13 mouse cellular contexts compared by ENCODE assay signal in the genomic region with DNA sequence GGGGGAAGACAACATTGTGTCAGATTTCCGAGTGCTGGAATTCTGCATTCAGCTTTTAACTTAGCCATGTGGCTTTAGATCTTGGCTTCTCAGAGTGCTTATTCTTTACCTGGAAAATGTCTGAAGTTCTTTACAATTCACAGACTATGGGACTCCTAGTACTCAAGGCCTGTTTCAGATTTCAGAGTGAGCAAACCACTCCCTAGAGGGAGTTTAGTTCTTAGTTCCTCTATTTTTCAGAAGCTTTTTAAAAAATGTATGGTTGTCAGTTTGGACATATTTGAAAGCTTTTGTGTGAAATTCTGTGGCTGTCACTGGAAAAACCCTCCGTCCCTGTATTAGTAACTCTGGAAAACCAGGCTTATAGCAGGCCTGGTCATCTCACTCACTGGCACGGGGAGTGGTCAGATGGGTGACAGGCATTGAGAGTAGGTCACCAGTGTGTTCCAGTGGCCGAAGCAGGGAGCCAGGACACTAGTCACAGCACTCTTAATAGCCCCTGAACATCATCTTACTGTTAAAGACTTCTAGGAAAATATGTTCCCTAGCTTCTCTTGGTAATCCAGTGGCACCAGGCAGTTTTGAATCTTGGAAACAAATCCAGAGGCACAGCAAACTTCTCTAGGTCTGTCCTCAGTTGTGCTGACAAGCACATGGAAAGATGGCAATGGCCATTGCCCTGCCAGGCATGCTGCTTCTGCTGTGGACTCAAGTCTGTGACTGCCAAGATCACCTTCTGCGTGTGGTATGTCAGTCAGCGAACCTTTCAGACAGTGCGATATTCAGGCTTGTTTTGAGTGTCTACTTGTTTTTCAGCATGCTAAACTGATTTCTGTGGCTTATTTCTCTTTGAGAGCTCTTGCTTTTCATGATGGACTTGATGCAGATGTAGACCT. TPM values are rescaled to one million over a fixed set of nuclear protein-coding genes. Genes with fewer than 3 reads are reported as not detected.
A peak's percentile ranks its signal among the peaks of the same experiment; 100 is the strongest.
DNase-seq lines count a peak whose midpoint lies in the region; ATAC-seq and TF ChIP-seq lines count a peak whose summit lies in the region.
"Had no signal": no experiment of that assay in that cellular context is flagged by ENCODE, and none has a peak within 500 bp of the region (broad histone marks: within the 10 kb centered on the region; RNA-seq: fewer than 3 reads in every experiment).

No protein-coding gene starts in this region.

- intact Hi-C loops in heart, postnatal 25 days (cut with DNase I) = no loop called here
- intact Hi-C loops in gastrocnemius, postnatal 14 days (cut with DNase I; ENCODE audit: low total_unique reads) = loop anchor here (5.0 kb wide), 1 partner anchor 54 kb away; no protein-coding TSS in a partner anchor

- no peak for DNase-seq in heart, postnatal 25 days (ENCODE audit: low spot score)
- DNase-seq in testis, postnatal 10 days (ENCODE audit: low spot score) = no peak
- peak; percentile 62 for DNase-seq in gastrocnemius, postnatal 14 days
- no peak for DNase-seq in ovary, postnatal 14 days (ENCODE audit: low spot score)
- DNase-seq: thymus, postnatal 25 days had no signal

- no peaks in the 10 kb centered on the region for H3K27me3 ChIP-seq in heart, embryonic 14.5 days (ENCODE audit: control insufficient read depth, insufficient read depth, low read length)
- H3K27me3 ChIP-seq in testis, adult 2 months (ENCODE audit: control insufficient read depth, insufficient read depth, low read length) = no peaks in the 10 kb centered on the region
- H3K27me3 ChIP-seq in hindbrain, embryonic 16.5 days (replicated peaks; ENCODE audit: control insufficient read depth, insufficient read depth, low read length) = no peaks in the 10 kb centered on the region
- H3K27me3 ChIP-seq: embryonic facial prominence, embryonic 13.5 days; kidney, embryonic 15.5 days had no signal

- H3K27ac ChIP-seq in heart, embryonic 14.5 days (replicated peaks in 1 of 2; ENCODE audit: control insufficient read depth in 1 of 2, insufficient read depth in 1 of 2, low read depth in 2 of 2, low read length in 2 of 2) = peak overlapping the region; percentile 35; a peak in 1 of 4 replicates
- H3K27ac ChIP-seq in testis, adult 2 months (ENCODE audit: control insufficient read depth, insufficient read depth, low read depth, low read length) = 0 out of 2 replicates have a peak overlapping the region, but pooled peaks have one; percentile 6
- H3K27ac ChIP-seq in hindbrain, embryonic 16.5 days (ENCODE audit: low read depth, low read length) = no peak overlapping the region
- H3K27ac ChIP-seq: embryonic facial prominence, embryonic 13.5 days; hindbrain, embryonic 10.5 days; kidney, embryonic 15.5 days; liver, embryonic 14.5 days had no signal

- no peak overlapping the region for H3K4me3 ChIP-seq in heart, embryonic 14.5 days (ENCODE audit: control insufficient read depth in 1 of 2, insufficient read depth in 1 of 2, low read depth in 1 of 2, low read length in 2 of 2)
- no peak overlapping the region for H3K4me3 ChIP-seq in testis, adult 2 months (ENCODE audit: control insufficient read depth, low read depth, low read length)
- no peak overlapping the region for H3K4me3 ChIP-seq in hindbrain, embryonic 16.5 days (ENCODE audit: low read length)
- H3K4me3 ChIP-seq: embryonic facial prominence, embryonic 13.5 days; hindbrain, embryonic 10.5 days; kidney, embryonic 15.5 days had no signal

- TF ChIP-seq CTCF in testis, adult 2 months (IDR thresholded peaks at IDR 0.05; ENCODE audit: control insufficient read depth, insufficient read depth, insufficient replicate concordance, low read depth, low read length) = no peak

- no peak for TF ChIP-seq POLR2A in testis, adult 2 months (IDR thresholded peaks at IDR 0.05; ENCODE audit: control insufficient read depth, low read depth, low read length)

- ATAC-seq in heart, embryonic 14.5 days (ENCODE audit: insufficient number of reproducible peaks, insufficient read depth, low FRiP score, low read depth) = no peak
- no peak for ATAC-seq in hindbrain, embryonic 16.5 days
- ATAC-seq: forebrain, embryonic 14.5 days had no signal

- no peaks in the 10 kb centered on the region for H3K9me3 ChIP-seq in heart, embryonic 14.5 days (ENCODE audit: control insufficient read depth, low read length)
- no peaks in the 10 kb centered on the region for H3K9me3 ChIP-seq in hindbrain, embryonic 16.5 days (ENCODE audit: control insufficient read depth, low read length)
- H3K9me3 ChIP-seq: embryonic facial prominence, embryonic 13.5 days; hindbrain, embryonic 10.5 days; kidney, embryonic 15.5 days had no signal

- H3K4me1 ChIP-seq in heart, embryonic 14.5 days (ENCODE audit: control insufficient read depth in 2 of 2, insufficient read depth in 2 of 2, low read length in 2 of 2) = peaks cover 10 to 71% of the 10 kb centered on the region in 2 experiments
- H3K4me1 ChIP-seq in testis, adult 2 months (ENCODE audit: control insufficient read depth, insufficient read depth, low read length) = no peaks in the 10 kb centered on the region; the same call in none of the 2 replicates
- peaks cover 23% of the 10 kb centered on the region for H3K4me1 ChIP-seq in hindbrain, embryonic 16.5 days (ENCODE audit: control insufficient read depth, insufficient read depth, low read depth, low read length)

- no peaks in the 10 kb centered on the region for H3K36me3 ChIP-seq in heart, embryonic 14.5 days (ENCODE audit: control insufficient read depth, insufficient read depth, low read length)
- no peaks in the 10 kb centered on the region for H3K36me3 ChIP-seq in testis, adult 2 months (ENCODE audit: control insufficient read depth, insufficient read depth, low read length)
- H3K36me3 ChIP-seq in hindbrain, embryonic 16.5 days (ENCODE audit: control insufficient read depth, insufficient read depth, low read length) = no peaks in the 10 kb centered on the region
- H3K36me3 ChIP-seq: embryonic facial prominence, embryonic 13.5 days; hindbrain, embryonic 10.5 days; kidney, embryonic 15.5 days had no signal

- no peak overlapping the region for H3K9ac ChIP-seq in heart, embryonic 14.5 days (ENCODE audit: low read length)
- H3K9ac ChIP-seq in hindbrain, embryonic 16.5 days (ENCODE audit: low read depth, low read length) = no peak overlapping the region
- H3K9ac ChIP-seq: embryonic facial prominence, embryonic 13.5 days; kidney, embryonic 15.5 days; liver, embryonic 14.5 days had no signal

- H3K4me2 ChIP-seq in heart, embryonic 14.5 days (ENCODE audit: low read length) = no peak overlapping the region
- no peak overlapping the region for H3K4me2 ChIP-seq in hindbrain, embryonic 16.5 days (ENCODE audit: low read length)
- H3K4me2 ChIP-seq: embryonic facial prominence, embryonic 13.5 days; kidney, embryonic 15.5 days had no signal

- WGBS in heart, embryonic 14.5 days = 59% methylated on average over 7 of the region's 7 CpGs
- 75% methylated on average over 7 of the region's 7 CpGs for WGBS in hindbrain, embryonic 16.5 days

RNA-seq across cellular contexts. Expression of a gene that starts 5.8 kb away (rescaled TPM):
- 14.1 and 17.0 TPM in 2 replicates for polyA plus RNA-seq in heart, embryonic 14.5 days (2014; fragmentation: Nextera tagmentation; extraction: Ambion mirVana)
- total RNA-seq in heart, postnatal 25 days (2021) = 10 to 100 TPM; 45.8 to 54.2 TPM
- polyA plus RNA-seq in testis, adult 2 months (2012; rRNA removed) = 4.3 and 4.9 TPM in 2 replicates
- 10 to 100 TPM; 36.9 to 40.9 TPM for total RNA-seq in gastrocnemius, postnatal 14 days (2021)
- 11.1 and 11.9 TPM in 2 replicates for polyA plus RNA-seq in hindbrain, embryonic 16.5 days (2015; fragmentation: Nextera tagmentation; extraction: Ambion mirVana)

RNA-seq across cellular contexts. Expression of a gene that starts 37.4 kb away (rescaled TPM):
- 4.9 TPM in 2 replicates for polyA plus RNA-seq in heart, embryonic 14.5 days (2014; fragmentation: Nextera tagmentation; extraction: Ambion mirVana)
- 1 to 10 TPM; 6.2 to 7.0 TPM for total RNA-seq in heart, postnatal 25 days (2021)
- polyA plus RNA-seq in testis, adult 2 months (2012; rRNA removed) = 38.2 and 40.1 TPM in 2 replicates
- 10 to 100 TPM in 1 of 2 experiments, 1 to 10 TPM in 1; 6.9 to 10.1 TPM for total RNA-seq in gastrocnemius, postnatal 14 days (2021)
- polyA plus RNA-seq in hindbrain, embryonic 16.5 days (2015; fragmentation: Nextera tagmentation; extraction: Ambion mirVana) = 7.5 and 7.6 TPM in 2 replicates
